Mouse (Mus musculus): ENCODE data around the gene Usp29. TPM values are rescaled to one million over a fixed set of nuclear protein-coding genes. Genes with fewer than 3 reads are reported as not detected.
"Not testable (repeated sequence)": the region's sequence is repeated elsewhere in the genome, so short reads cannot be mapped to it uniquely, and the experiment has no call there.

Gene Usp29
- polyA plus RNA-seq, 1 experiment from 2014 or later: 19.1 TPM

DNA sequence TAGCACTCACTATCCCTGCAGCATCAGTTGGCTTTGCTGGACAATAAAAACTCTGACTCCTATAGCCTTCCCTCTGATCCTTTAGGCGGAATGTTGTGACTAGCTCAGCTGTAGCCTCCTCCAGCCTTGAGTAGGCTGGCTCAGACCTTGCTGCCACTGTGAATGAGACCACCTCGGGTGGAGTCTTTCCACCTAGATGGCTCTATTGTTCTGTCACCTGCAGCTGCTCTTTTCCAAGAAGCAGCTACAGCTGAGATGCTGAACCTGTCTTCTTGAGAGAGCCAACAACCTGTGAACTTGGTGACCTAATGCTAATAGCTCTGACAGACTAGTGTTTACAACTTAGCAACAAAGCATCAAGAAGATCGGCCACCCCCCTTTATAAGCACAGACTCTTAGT, 268.5 kb downstream of the Usp29 start:
- not testable (repeated sequence) for H3K9me3 ChIP-seq; H3K4me2 ChIP-seq; H3K27ac ChIP-seq (replicated peaks); ATAC-seq (ENCODE audit: low read depth); H3K9ac ChIP-seq; H3K4me3 ChIP-seq; H3K36me3 ChIP-seq; H3K27me3 ChIP-seq; H3K4me1 ChIP-seq (replicated peaks)
- WGBS: 51% methylated on average over 3 of the region's 3 CpGs

DNA sequence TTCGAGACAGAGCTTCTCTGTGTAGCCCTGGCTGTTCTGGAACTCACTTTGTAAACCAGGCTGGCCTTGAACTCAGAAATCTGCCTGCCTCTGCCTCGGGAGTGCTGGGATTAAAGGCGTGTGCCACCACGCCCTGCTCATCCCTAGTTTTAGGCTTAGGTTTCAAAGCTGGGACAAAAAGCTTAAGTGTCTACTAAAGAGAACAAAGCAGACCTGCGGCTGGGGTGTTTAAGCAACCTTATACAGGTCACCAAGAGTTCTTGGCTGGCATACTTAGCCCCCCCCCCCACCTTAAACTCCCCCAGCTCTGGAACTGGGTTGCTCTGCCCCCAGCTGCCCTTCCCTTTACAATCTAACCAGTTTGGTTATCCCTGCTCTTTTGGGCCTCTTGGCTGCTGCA, 275.1 kb downstream of the Usp29 start:
- not testable (repeated sequence) for H3K27me3 ChIP-seq; H3K9ac ChIP-seq; H3K4me3 ChIP-seq; ATAC-seq (ENCODE audit: low read depth); H3K27ac ChIP-seq (replicated peaks); H3K9me3 ChIP-seq; H3K4me2 ChIP-seq; H3K4me1 ChIP-seq (replicated peaks); H3K36me3 ChIP-seq
- 77% methylated on average over 5 of the region's 5 CpGs for WGBS

MicroRNAs within 50 kb of the gene (microRNA counts, 519-probe panel; counts per million panel counts)
- not detected for microRNA mmu-miR-3099

Small RNAs within 50 kb of the gene (microRNA-seq; reads per million reads assigned to microRNA genes)
- 193 reads per million, percentile 63 among the genes with 10 or more reads in this experiment for gene Mir3099

Other genes with a start within 250 kb of the Usp29 start
- gene Olfr5, start 243.6 kb upstream of the Usp29 start, polyA plus RNA-seq (2015; fragmentation: Nextera tagmentation; extraction: Ambion mirVana): not detected in 2 replicates
- not detected in 2 replicates for gene Olfr1347, start 230.8 kb upstream of the Usp29 start, polyA plus RNA-seq (2015; fragmentation: Nextera tagmentation; extraction: Ambion mirVana)
- not detected in 2 replicates for gene Olfr1348, start 221.8 kb upstream of the Usp29 start, polyA plus RNA-seq (2015; fragmentation: Nextera tagmentation; extraction: Ambion mirVana)
- gene Olfr1349, start 207.6 kb upstream of the Usp29 start, polyA plus RNA-seq (2015; fragmentation: Nextera tagmentation; extraction: Ambion mirVana): not detected in 2 replicates
- not detected in 2 replicates for gene Olfr1350, start 165.7 kb upstream of the Usp29 start, polyA plus RNA-seq (2015; fragmentation: Nextera tagmentation; extraction: Ambion mirVana)
- gene Zim1, start 34.1 kb upstream of the Usp29 start, polyA plus RNA-seq (2015; fragmentation: Nextera tagmentation; extraction: Ambion mirVana): 2.6 and 3.0 TPM in 2 replicates
- 65.2 and 87.1 TPM in 2 replicates for gene Peg3, start 147 bp upstream of the Usp29 start, polyA plus RNA-seq (2015; fragmentation: Nextera tagmentation; extraction: Ambion mirVana)